Mouse (Mus musculus) MEL (cell line): Measurements from ENCODE around the gene Grn.

ENCODE experiments used
- CTCF ChIP-seq, 3 experiments: IDR thresholded peaks in 2 of 3; conservative IDR thresholded peaks in 1 of 3; 2 replicates each; pipeline ENCODE4 v1.5.1; 2011 to 2012; ENCODE audit warnings: low read length in 3 of 3, low read depth in 2 of 3, mild to moderate bottlenecking in 2 of 3, improper control_type of control experiment in 1 of 3, inconsistent platforms in 1 of 3, mixed read lengths in 1 of 3, moderate library complexity in 1 of 3; ENCODE audit not compliant: control insufficient read depth in 1 of 3, insufficient read depth in 1 of 3, poor library complexity in 1 of 3, severe bottlenecking in 1 of 3
- EP300 ChIP-seq, 2 experiments: IDR thresholded peaks; 2 replicates each; pipeline ENCODE4 v1.6.1; 2011; ENCODE audit warnings: improper control_type of control experiment in 2 of 2, low read length in 2 of 2, low read depth in 1 of 2, mild to moderate bottlenecking in 1 of 2
- JUND ChIP-seq: IDR thresholded peaks from 2 replicates; pipeline ENCODE4 v1.6.1; 2011; ENCODE audit warnings: low read depth, mild to moderate bottlenecking, improper control_type of control experiment, low read length
- MAX ChIP-seq: IDR thresholded peaks from 2 replicates; pipeline ENCODE4 v1.6.1; 2011; ENCODE audit warnings: low read length, improper control_type of control experiment
- NRF1 ChIP-seq: IDR thresholded peaks from 2 replicates; pipeline ENCODE4 v1.6.1; 2014; ENCODE audit warnings: low read depth, mild to moderate bottlenecking, inconsistent platforms, low read length, improper control_type of control experiment, moderate library complexity; ENCODE audit not compliant: poor library complexity, insufficient read depth, severe bottlenecking
- POLR2A ChIP-seq, 2 experiments: IDR thresholded peaks; 2 replicates each; pipeline ENCODE4 v1.6.1; 2011 to 2012; ENCODE audit warnings: low read length in 2 of 2, mild to moderate bottlenecking in 2 of 2, control low read depth in 1 of 2, improper control_type of control experiment in 1 of 2, low read depth in 1 of 2, moderate library complexity in 1 of 2; ENCODE audit not compliant: control insufficient read depth in 1 of 2, insufficient read depth in 1 of 2, poor library complexity in 1 of 2
- USF1 ChIP-seq: IDR thresholded peaks from 2 replicates; pipeline ENCODE4 v1.6.1; 2014; ENCODE audit warnings: low read depth, mild to moderate bottlenecking, inconsistent platforms, low read length, improper control_type of control experiment, moderate library complexity
- USF2 ChIP-seq, 2 experiments: IDR thresholded peaks; 2 replicates each; pipeline ENCODE4 v1.6.1; 2011 to 2012; ENCODE audit warnings: improper control_type of control experiment in 2 of 2, low read length in 2 of 2, borderline replicate concordance in 1 of 2, inconsistent platforms in 1 of 2, low read depth in 1 of 2, mild to moderate bottlenecking in 1 of 2; ENCODE audit not compliant: insufficient read depth in 1 of 2
- ZNF384 ChIP-seq: IDR thresholded peaks from 2 replicates; pipeline ENCODE4 v1.6.1; 2012; ENCODE audit warnings: low read depth, mild to moderate bottlenecking, inconsistent platforms, low read length, improper control_type of control experiment

DNA sequence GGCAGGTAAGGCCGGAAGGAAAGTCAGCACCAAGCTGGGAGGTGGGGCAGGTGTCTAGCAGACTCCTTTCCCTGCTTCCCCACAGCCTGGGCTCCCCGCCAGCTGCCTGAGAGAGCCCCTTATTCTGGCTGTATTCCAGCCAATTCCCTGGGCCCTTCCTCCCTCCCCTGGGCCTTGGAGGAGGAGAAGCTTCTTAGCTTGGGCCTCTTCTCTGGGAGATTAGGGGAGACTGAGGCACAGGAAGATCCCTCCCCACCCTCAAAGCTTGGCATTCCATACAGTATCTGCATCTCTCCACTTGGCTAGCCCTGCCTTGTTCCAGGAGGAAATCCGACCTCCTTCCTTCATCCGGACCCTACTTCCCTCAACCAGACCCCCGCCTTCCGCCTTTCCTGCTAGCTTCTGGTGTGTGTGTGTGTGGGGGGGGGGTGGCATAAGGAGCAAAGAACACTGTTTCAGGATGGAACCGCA is 15.8 kb downstream of the Grn start:
- TF ChIP-seq USF2 (IDR thresholded peaks at IDR 0.05; ENCODE audit: borderline replicate concordance in 1 of 2, insufficient read depth in 1 of 2, low read depth in 1 of 2, low read length in 2 of 2) (no peak), JUND (no peak), POLR2A (IDR thresholded peaks at IDR 0.05; ENCODE audit: control insufficient read depth in 1 of 2, insufficient read depth in 1 of 2, low read depth in 1 of 2, low read length in 2 of 2, poor library complexity in 1 of 2) (no peak), ZNF384 (no peak), USF1 (no peak), CTCF (IDR thresholded peaks at IDR 0.05 in 2 of 3, conservative IDR thresholded peaks at IDR 0.05 in 1 of 3; ENCODE audit: control insufficient read depth in 1 of 3, insufficient read depth in 1 of 3, low read depth in 2 of 3, low read length in 3 of 3, poor library complexity in 1 of 3, severe bottlenecking in 1 of 3) (no peak), EP300 (IDR thresholded peaks at IDR 0.05; ENCODE audit: low read depth in 1 of 2, low read length in 2 of 2) (no peak), NRF1 (no peak), MAX (no peak)
